Mouse (Mus musculus) brown adipose tissue, adult 24 weeks (tissue): ENCODE measurements around the gene Glod4. TPM values are rescaled to one million over a fixed set of nuclear protein-coding genes. Genes with fewer than 3 reads are reported as not detected.

Source experiments
- H3K27ac ChIP-seq: fragments of 200-500 bp; replicated peaks from 2 replicates; pipeline ENCODE4 v1.5.1; 2012; ENCODE audit warnings: low read depth, mild to moderate bottlenecking, low read length
- H3K4me1 ChIP-seq: fragments of 200-500 bp; 2 replicates; pipeline ENCODE4 v1.6.1; 2012; ENCODE audit warnings: low read length, mixed read lengths; ENCODE audit not compliant: control insufficient read depth, insufficient read depth, insufficient read length
- H3K4me3 ChIP-seq: fragments of 200-500 bp; 2 replicates; pipeline ENCODE4 v1.5.1; 2012; ENCODE audit warnings: low read depth, mild to moderate bottlenecking, low read length, moderate library complexity; ENCODE audit not compliant: insufficient read depth
- polyA plus RNA-seq: library from polyadenylated mRNA; stranded (reverse); fragments of >200 nt; gene quantifications from 2 replicates; pipeline ENCODE4 v1.2.4, GENCODE M21; 2012; ENCODE audit not compliant: missing spikeins, insufficient read depth, insufficient read length

Glod4 gene
- polyA plus RNA-seq, 1 experiment = 62.0 TPM

DNA sequence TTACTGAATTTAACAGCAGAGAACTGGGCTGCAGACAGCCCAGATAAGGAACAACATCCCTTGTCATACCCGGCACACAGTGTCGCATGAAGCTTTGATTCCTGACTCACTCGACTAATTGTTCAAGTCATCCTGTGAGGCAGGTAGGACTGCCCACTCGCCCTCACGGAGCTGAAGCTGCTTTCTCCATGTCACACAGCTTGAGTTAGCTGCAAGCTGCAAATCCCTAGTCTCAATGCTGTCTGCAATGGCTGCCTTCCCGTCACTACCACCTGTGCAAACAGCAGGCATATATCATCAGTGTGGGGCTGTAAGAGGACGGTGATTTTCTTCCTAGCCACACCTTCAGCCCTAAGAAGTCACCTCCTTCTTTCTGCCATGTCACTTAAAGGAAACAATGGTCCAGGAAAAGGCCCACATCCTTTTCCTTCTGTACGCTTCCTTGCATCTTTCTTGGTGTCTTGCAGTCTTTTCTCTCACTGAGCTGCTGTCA, 46.5 kb downstream of the Glod4 start:
- H3K27ac ChIP-seq = no peak overlapping the region
- H3K4me3 ChIP-seq = no peak overlapping the region
- no peaks in the 10 kb centered on the region for H3K4me1 ChIP-seq

DNA sequence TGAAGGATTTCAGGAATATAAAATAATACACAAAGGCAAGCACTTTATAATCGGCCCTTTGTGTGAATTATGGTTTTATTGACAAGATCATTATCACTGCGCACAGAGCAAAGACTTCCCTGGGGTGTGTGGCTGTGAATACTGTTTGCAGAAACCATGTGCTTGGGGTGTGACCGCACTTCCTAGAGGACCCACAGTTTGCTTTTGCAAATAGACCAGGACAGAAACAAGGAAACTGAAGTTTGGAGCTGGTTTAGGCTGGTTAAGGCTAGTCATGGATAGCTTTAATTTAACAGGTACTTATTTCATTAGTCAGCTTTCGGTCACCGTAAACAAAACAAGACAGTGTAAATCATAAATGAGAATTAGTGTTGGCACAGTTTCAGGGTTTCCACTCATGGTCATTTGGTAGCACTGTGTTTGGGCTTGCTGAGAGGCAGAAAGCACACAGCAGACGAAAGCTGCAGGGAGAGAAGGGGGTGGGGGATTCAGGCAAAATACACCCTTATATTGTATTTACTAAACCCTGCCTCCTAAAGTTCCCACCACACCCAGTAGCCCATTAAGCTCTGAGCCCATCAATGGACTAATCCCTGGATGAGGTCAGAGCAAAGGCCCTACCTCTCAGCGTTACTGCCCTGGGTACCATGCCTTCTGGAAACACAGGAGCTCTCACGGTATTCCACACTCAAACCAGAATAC, 47.1 kb downstream of the Glod4 start:
- no peak overlapping the region for H3K27ac ChIP-seq
- no peaks in the 10 kb centered on the region for H3K4me1 ChIP-seq
- H3K4me3 ChIP-seq = no peak overlapping the region

DNA sequence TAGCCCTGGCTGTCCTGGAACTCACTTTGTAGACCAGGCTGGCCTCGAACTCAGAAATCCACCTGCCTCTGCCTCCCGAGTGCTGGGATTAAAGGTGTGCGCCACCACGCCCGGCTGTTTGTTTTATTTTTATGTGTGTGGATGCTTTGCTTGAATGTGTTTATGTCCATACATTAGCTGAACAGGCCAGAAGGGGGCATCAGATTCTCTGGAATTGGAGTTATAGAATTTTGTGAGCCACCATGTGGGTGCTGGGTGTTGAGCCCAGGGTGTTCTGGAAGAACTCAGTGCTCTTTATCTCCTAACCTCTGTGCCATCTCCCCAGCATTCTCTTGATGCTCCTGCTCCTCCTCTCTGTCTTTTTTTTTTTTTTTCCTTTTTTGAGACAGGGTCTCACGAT, 56.6 kb downstream of the Glod4 start:
- no peaks in the 10 kb centered on the region for H3K4me1 ChIP-seq
- no peak overlapping the region for H3K27ac ChIP-seq
- no peak overlapping the region for H3K4me3 ChIP-seq

DNA sequence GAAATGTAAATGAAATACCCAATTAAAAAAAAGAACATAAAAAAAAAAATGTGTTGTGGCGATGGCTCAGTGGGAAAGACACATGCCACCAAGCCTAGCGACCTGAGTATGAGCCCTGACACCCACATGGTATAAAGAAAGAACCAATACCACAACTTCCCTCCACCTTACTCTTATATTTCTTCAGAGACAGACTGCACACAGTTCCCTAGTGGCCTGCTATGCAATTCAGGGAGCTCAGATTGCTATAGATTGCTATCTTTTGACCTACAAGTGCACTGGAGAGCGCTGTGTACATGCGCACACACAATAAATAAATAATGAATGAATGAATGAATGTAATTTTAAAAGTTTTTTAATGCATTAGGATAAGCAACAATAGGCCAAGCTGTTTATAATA, 59.8 kb downstream of the Glod4 start:
- H3K4me3 ChIP-seq = no peak overlapping the region
- H3K4me1 ChIP-seq = peaks cover under 1% of the 10 kb centered on the region; the same call in 1 of the 2 replicates
- H3K27ac ChIP-seq = no peak overlapping the region

DNA sequence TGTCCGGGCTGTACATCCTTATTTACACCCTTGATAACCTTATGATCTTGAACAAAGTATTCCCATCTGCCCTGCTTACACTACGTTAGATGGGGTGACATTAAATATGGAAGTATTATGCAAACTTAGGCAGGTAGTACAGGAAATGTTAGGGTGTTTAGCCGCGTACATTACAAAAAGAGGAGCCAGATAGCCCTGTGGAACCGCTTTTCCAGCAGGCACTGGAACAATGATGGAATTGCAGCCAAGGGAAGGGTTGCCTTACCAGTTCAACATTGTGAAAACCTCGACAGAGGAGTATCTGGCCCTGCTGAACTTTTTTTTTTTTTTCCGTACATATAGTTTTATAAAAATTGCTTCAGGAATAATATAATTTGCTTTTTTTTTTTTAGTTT, 63.4 kb downstream of the Glod4 start:
- H3K4me1 ChIP-seq = peaks cover 5% of the 10 kb centered on the region; the same call in 1 of the 2 replicates
- H3K27ac ChIP-seq = peak overlapping the region; percentile 67; the same call in 1 of the 2 replicates

DNA sequence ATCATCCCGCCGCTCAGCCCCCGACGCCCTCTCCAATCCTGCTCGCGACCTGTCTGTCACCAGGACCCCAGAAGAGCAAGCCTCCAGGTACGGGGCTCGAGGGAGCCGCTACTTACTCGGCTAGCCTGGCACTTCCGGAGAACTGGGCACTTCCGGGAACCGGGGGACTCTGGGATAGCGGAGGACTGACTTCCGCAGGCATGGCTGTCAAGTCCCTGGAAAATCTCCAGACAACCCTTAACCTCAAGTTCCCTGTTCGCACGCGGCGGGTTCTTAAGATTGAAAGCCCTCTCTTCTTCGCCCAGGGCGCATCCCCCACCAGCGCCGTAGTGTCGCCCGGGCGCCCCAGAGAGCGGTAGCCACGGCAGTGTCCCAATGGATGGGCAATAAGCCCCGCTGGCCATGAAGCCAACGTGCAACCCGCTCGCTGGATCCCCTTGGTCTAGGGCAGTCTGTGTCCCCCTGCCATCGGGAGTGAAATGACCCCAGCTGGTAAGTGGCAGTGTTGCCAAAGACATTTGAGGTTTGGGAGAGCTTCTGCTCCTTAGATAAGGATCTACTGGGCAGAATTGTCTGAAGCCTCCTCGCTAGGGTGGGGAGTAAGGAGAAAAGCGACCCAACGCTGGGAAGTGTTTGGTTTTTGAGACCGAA, 63.9 kb downstream of the Glod4 start, which contains the start of the genes Vps53 and Fam57a:
Gene Vps53, minus strand, starts transcription at position 153 of the 651 bp plus-strand sequence.
Gene Fam57a, plus strand, starts transcription at position 177 of the 651 bp plus-strand sequence.
- peaks cover 5% of the 10 kb centered on the region; the same call in 1 of the 2 replicates for H3K4me1 ChIP-seq
- H3K27ac ChIP-seq = peak within 1 kb of the TSS; percentile 67
- peak within 1 kb of the TSS; percentile 90 for H3K4me3 ChIP-seq

More for the DNA sequence above, 63.4 kb downstream of the Glod4 start:
- H3K4me3 ChIP-seq = peak overlapping the region; percentile 90

DNA sequence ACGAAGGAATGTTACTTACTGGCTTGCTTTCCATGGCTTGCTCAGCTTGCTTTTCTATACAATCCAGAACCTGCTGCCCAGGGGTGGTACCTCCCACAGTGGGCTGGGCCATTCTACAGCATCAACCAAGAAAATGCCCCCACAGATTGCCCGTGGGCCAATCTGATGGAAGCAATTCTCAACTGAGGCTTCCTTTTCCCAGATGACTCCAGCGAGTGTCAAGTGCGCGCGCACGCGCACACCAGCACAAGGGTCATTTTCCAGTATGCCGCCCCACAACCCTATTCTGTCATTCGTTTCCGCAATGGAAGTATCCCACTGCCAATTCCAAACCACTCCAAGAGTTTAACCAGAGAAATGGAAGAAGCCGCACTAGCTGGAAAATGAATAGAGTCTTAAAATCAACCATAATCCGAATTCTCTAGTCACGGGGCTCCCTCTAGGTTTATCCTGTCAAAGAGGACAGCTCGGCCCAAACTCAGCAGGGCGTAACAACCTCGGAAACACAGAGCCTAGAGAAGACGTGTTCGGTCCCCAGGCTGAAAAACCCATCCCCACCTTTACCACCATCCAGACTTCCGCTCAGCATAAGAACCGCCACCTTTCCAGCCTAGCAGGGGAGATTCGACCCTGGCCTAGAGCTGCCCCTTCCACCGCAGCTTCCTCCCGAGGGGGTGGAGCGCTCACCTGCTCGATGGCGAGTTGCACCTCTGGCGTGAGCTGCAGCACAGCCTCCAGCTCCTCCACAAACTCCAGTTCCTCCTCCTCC, 64.6 kb downstream of the Glod4 start:
- Histone ChIP-seq H3K27ac (peak overlapping the region; percentile 40; the same call in 1 of the 2 replicates), H3K4me1 (peaks cover 5% of the 10 kb centered on the region; the same call in 1 of the 2 replicates), H3K4me3 (peak overlapping the region; percentile 90)

DNA sequence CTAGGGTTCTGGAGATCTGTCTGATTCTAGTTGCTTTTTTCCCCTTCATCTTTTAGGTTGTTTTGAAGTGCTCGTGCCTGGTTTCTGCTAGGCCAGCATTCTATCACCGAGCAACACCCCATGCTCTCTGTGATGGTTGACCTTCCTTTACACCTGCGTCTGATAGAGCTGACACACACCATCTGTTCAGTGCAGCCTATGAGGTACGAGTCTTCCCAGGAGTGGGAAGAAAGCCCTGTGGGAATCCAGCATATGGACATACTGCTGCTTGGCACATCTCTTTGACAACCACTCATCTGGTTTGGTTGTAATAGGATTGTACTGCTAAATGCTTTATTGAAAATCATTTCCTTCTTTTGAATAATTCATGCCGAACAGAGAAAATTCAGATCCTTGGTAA, 73.3 kb downstream of the Glod4 start:
- peaks cover 10% of the 10 kb centered on the region for H3K4me1 ChIP-seq
- H3K27ac ChIP-seq = no peak overlapping the region
- H3K4me3 ChIP-seq = no peak overlapping the region

DNA sequence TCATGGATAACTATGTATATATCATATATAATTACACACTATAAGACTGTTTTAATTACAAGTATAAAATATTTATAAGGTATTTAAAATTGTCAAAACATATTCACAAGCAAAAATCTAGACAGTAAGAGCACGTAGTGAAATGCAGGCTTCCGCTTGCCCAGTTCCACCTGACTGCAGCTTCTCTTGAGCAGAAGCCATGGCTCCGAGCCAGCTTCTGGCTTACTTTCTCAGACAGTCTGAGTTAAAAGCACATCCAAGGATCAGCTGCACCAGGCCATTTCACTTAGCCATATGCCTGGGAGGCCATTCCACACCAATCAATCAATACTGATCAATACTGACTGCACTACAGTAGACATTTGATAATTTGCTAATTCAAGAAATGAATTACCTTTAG, 74.5 kb downstream of the Glod4 start:
- no peak overlapping the region for H3K27ac ChIP-seq
- H3K4me1 ChIP-seq = peaks cover 10% of the 10 kb centered on the region
- no peak overlapping the region for H3K4me3 ChIP-seq

DNA sequence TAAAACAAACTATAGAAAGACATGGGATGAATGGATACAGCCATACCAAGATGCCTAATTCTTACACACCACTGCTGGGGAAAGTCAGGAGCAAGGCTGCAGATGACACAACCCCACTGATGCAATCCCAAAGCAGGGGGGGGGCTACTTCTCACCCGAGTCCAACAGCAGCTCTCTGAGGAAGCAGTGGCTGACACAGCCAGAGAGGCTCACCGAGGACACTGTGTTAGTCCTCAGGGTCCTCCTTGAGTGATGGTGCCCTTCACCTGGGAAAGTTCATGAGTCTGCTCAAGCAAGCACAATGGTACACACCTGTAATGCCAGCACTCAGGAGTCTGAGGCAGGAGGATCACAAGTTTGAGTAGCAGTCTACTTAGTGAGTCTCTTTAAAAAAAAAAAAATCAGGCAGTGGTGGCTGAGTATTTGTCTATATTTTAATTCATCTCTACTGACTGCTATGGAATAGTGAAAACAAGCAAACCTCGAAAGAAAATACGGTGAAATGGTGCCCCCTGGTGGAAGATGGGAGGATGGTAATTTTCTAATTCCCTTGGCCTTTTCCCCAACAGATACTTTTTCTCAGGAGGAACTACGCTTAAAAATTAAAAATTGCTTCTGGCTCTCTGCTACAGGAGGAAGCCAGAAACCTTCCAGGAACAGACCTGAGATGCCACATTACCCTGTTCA, 76.3 kb downstream of the Glod4 start:
- peak overlapping the region; percentile 41 for H3K27ac ChIP-seq
- H3K4me3 ChIP-seq = no peak overlapping the region
- H3K4me1 ChIP-seq = peaks cover 10% of the 10 kb centered on the region

DNA sequence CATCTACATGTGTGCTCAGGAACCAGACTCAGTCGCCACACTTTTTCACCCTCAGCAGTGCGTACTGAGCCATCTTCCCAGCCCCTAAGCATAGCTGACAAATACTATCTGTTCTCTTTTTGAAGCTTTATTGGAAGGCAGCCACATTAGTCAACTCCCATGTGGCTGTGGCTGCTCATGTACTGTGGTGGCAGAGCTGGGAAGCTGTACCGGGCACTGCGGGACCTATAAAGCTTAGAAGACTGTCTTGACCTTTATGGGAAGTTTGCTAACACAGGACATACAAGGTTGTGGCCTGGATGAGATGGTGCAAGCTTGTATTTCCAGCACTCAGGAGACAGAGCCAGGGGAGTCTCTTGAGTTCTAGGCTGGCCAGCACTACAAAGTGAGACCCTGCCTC, 76.9 kb downstream of the Glod4 start:
- H3K27ac ChIP-seq = peak overlapping the region; percentile 41; the same call in 1 of the 2 replicates

DNA sequence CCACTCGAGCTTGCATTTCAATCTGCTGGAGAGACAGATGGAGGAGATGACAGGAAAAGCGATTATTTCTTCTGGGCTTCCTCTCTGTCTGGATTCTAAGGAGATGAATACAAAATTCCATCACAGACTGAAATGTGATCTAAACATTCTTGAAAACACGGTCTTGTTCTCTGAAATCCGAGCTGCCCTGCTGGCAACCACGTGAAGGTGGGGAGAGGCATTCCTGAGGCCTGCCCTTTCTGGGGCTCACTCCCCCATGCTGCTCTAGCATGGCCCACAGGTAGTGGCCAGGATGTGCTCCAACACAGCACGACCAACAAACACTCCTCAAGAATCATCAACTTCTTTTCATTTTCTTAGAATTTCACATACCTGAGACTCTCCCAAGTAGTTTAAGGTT, 83.3 kb downstream of the Glod4 start:
- Histone ChIP-seq H3K27ac (no peak overlapping the region), H3K4me1 (no peaks in the 10 kb centered on the region), H3K4me3 (no peak overlapping the region)

More for the DNA sequence above, 76.9 kb downstream of the Glod4 start:
- Histone ChIP-seq H3K4me1 (peaks cover 10% of the 10 kb centered on the region), H3K4me3 (no peak overlapping the region)

DNA sequence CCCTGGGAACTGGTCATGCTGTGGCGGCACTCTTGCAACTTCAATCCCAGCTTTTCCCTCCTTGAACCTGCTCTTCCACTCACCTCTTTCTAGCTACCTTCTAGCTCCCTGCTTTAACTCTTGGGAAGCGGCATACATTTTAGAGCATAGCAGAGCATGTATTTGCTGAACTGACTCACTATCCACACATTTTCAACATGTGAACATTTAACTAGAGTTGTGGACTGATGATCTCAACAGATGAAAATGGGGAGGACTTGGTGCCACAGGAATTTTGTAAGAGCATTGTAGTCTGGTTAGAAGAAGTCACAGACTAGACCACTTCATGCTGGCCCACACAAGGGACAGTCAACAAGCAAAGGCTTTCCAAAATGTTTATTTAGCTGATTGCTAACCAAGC, 85.2 kb downstream of the Glod4 start:
- Histone ChIP-seq H3K4me3 (no peak overlapping the region), H3K27ac (no peak overlapping the region), H3K4me1 (0 out of 2 replicates have a peak, but pooled peaks cover 2% of the 10 kb centered on the region)

DNA sequence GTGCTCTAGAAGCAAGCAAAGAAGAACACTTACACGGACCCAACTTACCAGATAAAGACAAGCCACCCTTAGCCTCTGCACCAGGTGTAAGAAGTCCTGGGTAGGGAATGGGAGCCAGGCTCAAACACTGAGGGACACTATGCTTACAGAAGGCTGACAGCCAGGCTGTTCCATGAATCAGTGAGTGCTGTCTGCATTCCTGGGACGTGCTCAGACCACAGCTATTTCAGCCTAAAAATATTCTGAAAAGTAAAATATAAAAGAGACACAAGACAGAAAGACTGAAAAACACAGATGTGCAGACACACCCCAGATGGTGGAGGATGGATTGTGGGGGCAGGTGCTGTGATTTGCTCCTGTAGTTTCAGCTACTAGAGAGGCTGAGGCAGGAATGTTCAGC, 88.7 kb downstream of the Glod4 start:
- H3K4me3 ChIP-seq = no peak overlapping the region
- 0 out of 2 replicates have a peak, but pooled peaks cover 2% of the 10 kb centered on the region for H3K4me1 ChIP-seq
- H3K27ac ChIP-seq = no peak overlapping the region
